Mouse (Mus musculus) liver, embryonic 11.5 days (tissue): ENCODE results near the gene Med17. TPM values are rescaled to one million over a fixed set of nuclear protein-coding genes. Genes with fewer than 3 reads are reported as not detected.

Experiments used
- ATAC-seq: fragments of 200-750 bp; cut with Nextera tagmentation; replicated peaks from 2 replicates; pipeline ENCODE4 v1.8.0; 2017; ENCODE audit warnings: moderate number of reproducible peaks, mild to moderate bottlenecking, moderate TSS enrichment, moderate library complexity; ENCODE audit not compliant: low FRiP score
- DNase-seq: peaks from one replicate; pipeline ENCODE4 v3.0.0-alpha.2; 2017; ENCODE audit warnings: low spot score
- H3K27ac ChIP-seq: fragments of 300-500 bp; sonication (generic); 2 replicates; pipeline ENCODE4 v1.5.1; 2014; ENCODE audit warnings: mild to moderate bottlenecking, low read depth, low read length, control low read depth
- H3K27me3 ChIP-seq: fragments of 300-500 bp; sonication (generic); replicated peaks from 2 replicates; pipeline ENCODE4 v1.6.1; 2014; ENCODE audit warnings: low read length, mixed read lengths; ENCODE audit not compliant: control insufficient read depth, insufficient read depth
- H3K36me3 ChIP-seq: fragments of 300-500 bp; sonication (generic); 2 replicates; pipeline ENCODE4 v1.6.1; 2014; ENCODE audit warnings: mild to moderate bottlenecking, low read length, moderate library complexity, mixed read lengths; ENCODE audit not compliant: control insufficient read depth, insufficient read depth
- H3K4me1 ChIP-seq: fragments of 300-500 bp; sonication (generic); replicated peaks from 2 replicates; pipeline ENCODE4 v1.6.1; 2014; ENCODE audit warnings: low read length, mixed read lengths; ENCODE audit not compliant: control insufficient read depth, insufficient read depth
- H3K4me2 ChIP-seq: fragments of 300-500 bp; sonication (generic); 2 replicates; pipeline ENCODE4 v1.6.1; 2014; ENCODE audit warnings: mild to moderate bottlenecking, control low read depth, moderate library complexity
- H3K4me3 ChIP-seq: fragments of 300-500 bp; sonication (generic); 2 replicates; pipeline ENCODE4 v1.5.1; 2014; ENCODE audit warnings: low read depth, low read length, control low read depth
- H3K9ac ChIP-seq: fragments of 300-500 bp; sonication (generic); 2 replicates; pipeline ENCODE4 v1.6.1; 2014; ENCODE audit warnings: low read depth, low read length, control low read depth
- H3K9me3 ChIP-seq: fragments of 300-500 bp; sonication (generic); 2 replicates; pipeline ENCODE4 v1.6.1; 2016; ENCODE audit warnings: low read length, inconsistent platforms, mixed read lengths; ENCODE audit not compliant: control insufficient read depth
- WGBS: fragments of 180-500 bp; shearing (Covaris S2); extraction: QIAGEN DNeasy Blood & Tissue Kit; methylation state at CpG from one replicate; pipeline ENCODE4 v1.1.7; 2014; 5-methylcytosine and 5-hydroxymethylcytosine counted together
- polyA plus RNA-seq: library from polyadenylated mRNA; unstranded; fragments of >200 nt; fragmentation: Nextera tagmentation; extraction: Ambion mirVana; gene quantifications from 2 replicates; pipeline ENCODE4 v1.2.1, GENCODE M21; 2014

Gene Med17
- polyA plus RNA-seq, 1 experiment from 2014 or later: 41.9 TPM

- no peak overlapping the region for H3K4me2 ChIP-seq
- 86% methylated on average over 5 of the region's 5 CpGs for WGBS
- no peak overlapping the region for H3K9ac ChIP-seq
These were observed 20.3 kb upstream of the Med17 start for GRCm38 (mm10) chr9:15300056-15300455.

GRCm38 (mm10) chr9:15298451-15298850 lies 18.7 kb upstream of the Med17 start:
- H3K9me3 ChIP-seq: no peaks in the 10 kb centered on the region
- 46% methylated on average over 2 of the region's 2 CpGs for WGBS

More at GRCm38 (mm10) chr9:15300056-15300455, 20.3 kb upstream of the Med17 start:
- Histone ChIP-seq H3K36me3 (no peaks in the 10 kb centered on the region), H3K9me3 (no peaks in the 10 kb centered on the region), H3K4me1 (no peaks in the 10 kb centered on the region; the same call in 1 of the 2 replicates), H3K27ac (no peak overlapping the region), H3K4me3 (no peak overlapping the region), H3K27me3 (no peaks in the 10 kb centered on the region)
- ATAC-seq: no peak
- no peak for DNase-seq

GRCm38 (mm10) chr9:15297112-15297511 lies 17.4 kb upstream of the Med17 start:
- Histone ChIP-seq H3K4me1 (no peaks in the 10 kb centered on the region), H3K27me3 (no peaks in the 10 kb centered on the region), H3K9ac (no peak overlapping the region), H3K36me3 (no peaks in the 10 kb centered on the region; the same call in 1 of the 2 replicates), H3K9me3 (no peaks in the 10 kb centered on the region), H3K4me2 (no peak overlapping the region), H3K27ac (no peak overlapping the region), H3K4me3 (no peak overlapping the region)
- WGBS: 89% methylated on average over 7 of the region's 7 CpGs
- DNase-seq: no peak
- no peak for ATAC-seq

More at GRCm38 (mm10) chr9:15298451-15298850, 18.7 kb upstream of the Med17 start:
- Histone ChIP-seq H3K4me2 (no peak overlapping the region), H3K9ac (no peak overlapping the region), H3K27me3 (no peaks in the 10 kb centered on the region), H3K4me3 (no peak overlapping the region), H3K4me1 (no peaks in the 10 kb centered on the region), H3K27ac (no peak overlapping the region), H3K36me3 (no peaks in the 10 kb centered on the region; the same call in 1 of the 2 replicates)
- DNase-seq: no peak
- ATAC-seq: no peak

GRCm38 (mm10) chr9:15289251-15289650 lies 9.5 kb upstream of the Med17 start:
- H3K4me3 ChIP-seq: no peak overlapping the region
- no peaks in the 10 kb centered on the region for H3K27me3 ChIP-seq
- H3K4me1 ChIP-seq: peaks cover 8% of the 10 kb centered on the region
- H3K36me3 ChIP-seq: no peaks in the 10 kb centered on the region; the same call in 1 of the 2 replicates
- no peak for DNase-seq
- H3K4me2 ChIP-seq: no peak overlapping the region
- peak; percentile 86 for ATAC-seq
- H3K27ac ChIP-seq: no peak overlapping the region
- WGBS: 30% methylated on average over 6 of the region's 6 CpGs
- no peak overlapping the region for H3K9ac ChIP-seq
- no peaks in the 10 kb centered on the region for H3K9me3 ChIP-seq

GRCm38 (mm10) chr9:15288402-15288801 lies 8.7 kb upstream of the Med17 start:
- 58% methylated on average over 3 of the region's 3 CpGs for WGBS
- H3K9me3 ChIP-seq: no peaks in the 10 kb centered on the region
- no peak overlapping the region for H3K4me3 ChIP-seq
- no peak overlapping the region for H3K9ac ChIP-seq
- no peak for DNase-seq
- H3K4me2 ChIP-seq: no peak overlapping the region
- H3K4me1 ChIP-seq: peaks cover 8% of the 10 kb centered on the region
- H3K27ac ChIP-seq: no peak overlapping the region
- no peaks in the 10 kb centered on the region for H3K36me3 ChIP-seq
- ATAC-seq: no peak
- H3K27me3 ChIP-seq: no peaks in the 10 kb centered on the region

GRCm38 (mm10) chr9:15287846-15288245 lies 8.1 kb upstream of the Med17 start:
- ATAC-seq: no peak
- Histone ChIP-seq H3K4me2 (no peak overlapping the region), H3K4me1 (peaks cover 8% of the 10 kb centered on the region), H3K9ac (no peak overlapping the region), H3K9me3 (no peaks in the 10 kb centered on the region), H3K36me3 (no peaks in the 10 kb centered on the region), H3K4me3 (no peak overlapping the region), H3K27ac (no peak overlapping the region), H3K27me3 (no peaks in the 10 kb centered on the region)
- WGBS: 54% methylated on average over 6 of the region's 6 CpGs
- no peak for DNase-seq

- Histone ChIP-seq H3K4me1 (peaks cover 11% of the 10 kb centered on the region), H3K27ac (no peak overlapping the region), H3K4me3 (no peak overlapping the region), H3K9me3 (no peaks in the 10 kb centered on the region), H3K4me2 (no peak overlapping the region), H3K27me3 (no peaks in the 10 kb centered on the region), H3K9ac (no peak overlapping the region), H3K36me3 (no peaks in the 10 kb centered on the region)
- ATAC-seq (no peak), DNase-seq (no peak)
- WGBS: 57% methylated on average over 3 of the region's 3 CpGs
These were observed 5.7 kb upstream of the Med17 start for GRCm38 (mm10) chr9:15285443-15285842.

GRCm38 (mm10) chr9:15280491-15280879 lies 754 bp upstream of the Med17 start:
- H3K27me3 ChIP-seq: no peaks in the 10 kb centered on the region
- DNase-seq (no peak), ATAC-seq (peak; percentile 61)
- peaks cover 4% of the 10 kb centered on the region for H3K36me3 ChIP-seq
- peak overlapping the region; percentile 39 for H3K27ac ChIP-seq
- 31% methylated on average over 5 of the region's 5 CpGs for WGBS
- peak overlapping the region; percentile 82 for H3K4me2 ChIP-seq
- H3K9me3 ChIP-seq: no peaks in the 10 kb centered on the region
- H3K4me3 ChIP-seq: peak overlapping the region; percentile 95
- H3K4me1 ChIP-seq: peaks cover 15% of the 10 kb centered on the region
- H3K9ac ChIP-seq: peak overlapping the region; percentile 96

GRCm38 (mm10) chr9:15279139-15279648 lies 537 bp downstream of the Med17 start:
- H3K27ac ChIP-seq: peak overlapping the region; percentile 84
- WGBS: 7% methylated on average over 19 of the region's 19 CpGs
- peaks cover 15% of the 10 kb centered on the region for H3K4me1 ChIP-seq
- H3K4me3 ChIP-seq: peak overlapping the region; percentile 95
- H3K9ac ChIP-seq: peak overlapping the region; percentile 96
- no peaks in the 10 kb centered on the region for H3K27me3 ChIP-seq
- peaks cover 11% of the 10 kb centered on the region for H3K36me3 ChIP-seq
- H3K9me3 ChIP-seq: no peaks in the 10 kb centered on the region
- ATAC-seq: no peak
- DNase-seq: no peak
- peak overlapping the region; percentile 73 for H3K4me2 ChIP-seq
